Mouse (Mus musculus) left cerebral cortex, adult 11 months (tissue): ENCODE data around the gene Hlf.
A peak's percentile ranks its signal among the peaks of the same experiment; 100 is the strongest.

ENCODE experiments used
- DNase-seq: peaks from one replicate; pipeline ENCODE4 v3.0.0; 2022; ENCODE audit warnings: low spot score

The Hlf gene

DNA sequence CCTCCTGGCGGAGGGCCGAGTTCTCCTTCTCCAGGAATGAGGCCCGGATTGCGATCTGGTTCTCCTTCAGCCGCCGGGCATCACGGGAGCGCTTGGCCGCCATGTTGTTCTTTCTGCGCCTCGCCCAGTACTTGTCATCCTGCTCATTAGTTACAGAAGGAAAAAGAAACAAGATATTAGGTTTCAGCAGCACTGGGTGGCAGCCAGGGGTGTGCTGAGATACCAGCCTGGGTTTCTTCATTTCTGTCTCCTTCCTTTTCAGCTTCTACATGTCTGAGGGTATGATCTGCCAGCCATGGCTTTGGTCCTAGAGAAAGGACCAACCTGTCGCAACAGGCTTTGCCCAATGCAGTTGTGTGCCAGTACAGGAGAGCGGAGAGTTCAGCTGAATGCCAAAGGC, 49.9 kb downstream of the Hlf start:
- no peak for DNase-seq

GRCm38 (mm10) chr11:90334816-90335215, 55.9 kb downstream of the Hlf start:
- no peak for DNase-seq

GRCm38 (mm10) chr11:90332737-90333136, 58.0 kb downstream of the Hlf start:
- no peak for DNase-seq

- no peak for DNase-seq
These were observed 60.4 kb downstream of the Hlf start for GRCm38 (mm10) chr11:90330202-90330694.

DNA sequence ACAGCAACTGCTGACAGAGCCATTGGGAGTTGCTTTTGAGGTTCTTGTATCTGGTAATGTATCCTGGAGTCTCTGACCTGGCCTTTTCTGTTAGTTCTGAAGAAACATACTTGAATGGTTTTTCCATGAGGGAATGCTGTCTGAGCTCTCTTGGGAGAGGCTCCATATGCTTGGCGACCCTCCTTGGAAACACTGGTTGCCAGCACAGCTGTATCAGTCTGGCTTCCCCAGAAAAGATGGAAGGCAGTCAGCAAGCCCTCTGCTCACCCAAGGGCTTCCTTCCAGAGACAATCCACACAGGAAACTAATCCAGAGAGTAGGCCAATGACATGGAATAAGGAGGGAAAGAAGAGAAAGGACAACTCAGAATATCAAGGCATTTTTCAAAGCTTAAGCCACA, 63.9 kb downstream of the Hlf start:
- no peak for DNase-seq

DNA sequence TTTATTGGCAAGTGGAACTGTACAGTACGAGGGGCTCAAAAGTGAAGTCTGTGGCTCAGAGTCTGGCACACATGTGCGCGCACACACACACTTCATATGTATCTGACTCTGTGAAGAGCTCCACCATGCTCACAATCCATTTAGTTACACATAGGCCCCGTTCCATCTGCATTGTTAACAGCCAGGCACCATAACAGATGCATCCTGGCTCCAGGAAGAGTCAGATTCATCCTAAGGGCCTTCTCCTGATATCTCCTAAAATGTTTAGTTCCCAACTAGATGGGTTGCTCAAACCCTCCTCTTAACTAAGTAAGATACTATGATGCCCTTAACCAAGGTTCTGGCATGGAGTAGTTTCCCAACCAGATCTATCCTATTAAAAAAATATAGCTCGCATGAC, 64.5 kb downstream of the Hlf start:
- no peak for DNase-seq

- no peak for DNase-seq
These were observed 66.1 kb downstream of the Hlf start for GRCm38 (mm10) chr11:90324597-90324996.

DNA sequence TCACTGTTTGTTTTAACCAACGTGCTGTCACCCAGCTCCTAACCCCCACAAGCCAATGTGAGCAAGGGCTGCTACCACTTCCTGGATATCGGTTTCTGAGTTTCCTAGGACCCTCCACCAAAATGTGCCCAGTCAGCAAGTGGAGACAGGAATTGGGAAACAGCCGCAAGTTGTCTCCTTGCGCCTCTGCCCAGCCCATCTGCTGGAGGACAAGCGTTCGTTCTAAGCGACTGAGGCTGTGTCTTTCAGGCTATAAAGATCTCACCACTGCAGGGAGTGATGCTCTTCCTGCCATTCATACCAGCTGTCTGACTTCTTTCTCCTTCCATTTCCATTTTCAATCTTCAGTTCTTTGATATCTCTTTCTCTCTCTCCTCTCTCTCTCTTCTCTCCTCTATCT, 69.8 kb downstream of the Hlf start:
- no peak for DNase-seq

DNA sequence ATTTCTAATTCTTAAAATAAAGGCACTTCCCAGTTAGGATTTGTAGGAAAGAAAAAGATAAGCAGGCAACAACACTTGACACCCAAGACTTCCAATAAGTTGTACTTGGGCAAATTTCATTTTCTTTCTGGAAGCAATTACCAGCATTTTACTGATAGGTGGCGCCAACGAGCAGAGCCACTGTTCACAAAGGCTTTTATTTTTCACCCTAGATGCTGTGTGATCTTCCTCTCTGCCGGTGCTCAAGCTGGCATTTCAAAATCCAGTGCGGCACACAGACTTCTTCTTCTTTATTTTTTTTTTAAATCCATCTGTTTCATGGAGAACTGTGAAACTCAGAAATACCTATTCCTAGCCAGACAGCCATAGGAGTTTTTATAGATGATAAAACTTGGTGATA, 73.2 kb downstream of the Hlf start:
- peak; percentile 41 for DNase-seq

- DNase-seq, result no peak
These were observed 76.1 kb downstream of the Hlf start for GRCm38 (mm10) chr11:90314606-90315005.

- no peak for DNase-seq
These were observed 83.7 kb downstream of the Hlf start for GRCm38 (mm10) chr11:90306993-90307392.

DNA sequence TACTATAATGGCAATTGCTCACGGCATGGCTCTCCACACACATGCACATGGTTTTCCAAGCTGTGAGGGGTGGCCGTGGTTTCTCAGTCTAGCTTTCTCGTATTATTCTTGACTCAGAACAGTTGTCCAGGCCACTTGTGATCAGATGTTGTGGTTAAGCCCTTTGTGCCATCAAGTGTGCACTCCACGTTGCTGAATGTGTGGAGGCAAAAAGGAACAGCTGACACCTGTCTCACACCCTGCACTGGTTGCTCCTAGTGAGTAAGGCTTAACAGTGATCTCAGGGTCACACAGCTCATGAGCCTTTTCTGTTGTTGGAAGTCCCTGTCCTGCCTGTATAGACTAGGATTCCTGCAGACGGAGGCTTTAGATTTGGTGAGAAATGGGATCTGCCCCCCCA, 84.6 kb downstream of the Hlf start:
- no peak for DNase-seq

DNA sequence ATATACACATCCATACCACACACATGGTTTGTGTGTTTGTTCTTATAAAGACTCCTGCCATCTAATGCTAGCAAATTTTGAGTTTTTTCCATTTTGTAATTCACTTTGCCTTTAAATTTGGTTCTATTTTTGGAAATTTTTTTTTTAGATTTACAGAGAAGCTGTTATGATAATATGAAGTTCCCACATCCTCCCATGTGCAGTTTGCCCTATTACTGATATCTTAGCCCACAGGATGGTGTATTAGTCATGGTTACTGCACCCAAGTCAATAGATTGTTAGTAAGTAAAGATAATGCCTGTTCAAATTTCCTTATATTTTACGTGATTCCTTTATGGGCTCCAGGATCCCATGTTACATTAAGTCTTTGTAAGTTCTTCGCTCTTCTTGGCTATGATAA, 96.1 kb downstream of the Hlf start:
- no peak for DNase-seq

GRCm38 (mm10) chr11:90292766-90293165, 97.9 kb downstream of the Hlf start:
- DNase-seq, result no peak

GRCm38 (mm10) chr11:90291156-90291555, 99.5 kb downstream of the Hlf start:
- DNase-seq, result no peak

DNA sequence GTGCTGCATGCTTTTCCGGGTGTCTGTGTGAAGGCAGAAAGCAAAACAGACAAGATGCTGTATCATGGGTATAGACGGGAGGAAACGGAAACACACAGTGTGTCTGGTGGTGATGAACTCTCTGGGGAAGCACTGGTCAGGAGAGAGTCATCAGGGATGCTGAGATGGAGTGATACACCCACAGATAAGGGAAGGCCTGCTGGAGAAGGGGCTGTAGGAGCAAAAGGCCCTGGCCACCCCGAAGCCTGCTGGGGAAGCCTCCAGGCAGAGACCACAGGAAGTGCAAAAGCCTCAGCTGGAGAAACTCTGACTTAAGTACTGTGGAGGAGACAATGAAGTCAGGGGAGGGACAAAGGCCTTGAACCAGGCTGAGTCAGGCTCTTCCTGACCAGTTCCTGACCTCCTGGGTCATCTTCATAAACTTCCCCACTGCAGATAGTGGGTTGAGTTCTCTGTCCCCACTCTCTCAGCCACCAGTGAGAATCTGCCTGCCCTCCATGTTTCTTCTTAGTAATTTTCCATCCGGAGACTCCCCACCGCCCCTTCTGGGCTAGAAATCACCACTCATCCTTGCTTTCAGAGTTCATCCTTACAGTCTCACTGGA, 104.0 kb downstream of the Hlf start:
- DNase-seq, result no peak
